14 mouse cellular contexts compared by ENCODE assay signal in the genomic region with DNA sequence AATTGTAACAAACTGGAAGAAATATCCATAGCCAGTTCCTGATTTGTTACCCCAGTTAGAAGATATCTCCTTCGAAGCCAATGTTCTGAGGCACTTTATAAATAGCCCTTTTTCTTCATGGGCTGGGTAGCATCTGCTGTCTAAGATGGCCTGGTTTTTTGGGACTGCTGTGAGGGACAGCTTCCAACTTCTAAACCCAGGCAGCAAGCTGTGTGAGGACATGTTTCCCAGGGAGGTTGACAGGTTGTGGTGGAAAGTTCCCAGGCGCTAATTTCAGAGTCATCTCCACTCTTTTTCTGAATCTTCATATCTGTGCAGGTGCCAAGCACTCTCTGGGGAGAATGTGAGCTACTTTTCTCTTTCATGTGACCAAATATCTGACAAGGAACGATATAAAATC.
DNase-seq lines count a peak whose midpoint lies in the region; ATAC-seq and TF ChIP-seq lines count a peak whose summit lies in the region.
"Had no signal": no experiment of that assay in that cellular context is flagged by ENCODE, and none has a peak within 500 bp of the region (broad histone marks: within the 10 kb centered on the region; RNA-seq: fewer than 3 reads in every experiment).

No protein-coding gene starts in this region.

- ATAC-seq in forebrain, postnatal 0 days, result peak; percentile 63
- ATAC-seq in forebrain, embryonic 12.5 days (ENCODE audit: low FRiP score), result no peak
- ATAC-seq: forebrain, embryonic 16.5 days had no signal

- no peak overlapping the region for H3K9ac ChIP-seq in forebrain, postnatal 0 days
- H3K9ac ChIP-seq in forebrain, embryonic 12.5 days, result no peak overlapping the region
- H3K9ac ChIP-seq: embryonic facial prominence, embryonic 15.5 days; liver, embryonic 15.5 days had no signal

- peaks cover 16% of the 10 kb centered on the region for H3K4me1 ChIP-seq in forebrain, postnatal 0 days (ENCODE audit: insufficient read depth)
- H3K4me1 ChIP-seq in forebrain, embryonic 12.5 days, result peaks cover 9% of the 10 kb centered on the region
- H3K4me1 ChIP-seq: liver, embryonic 15.5 days had no signal

- 70% methylated on average over 3 of the region's 3 CpGs for WGBS in forebrain, postnatal 0 days
- 86% methylated on average over 3 of the region's 3 CpGs for WGBS in forebrain, embryonic 12.5 days

- no peaks in the 10 kb centered on the region for H3K9me3 ChIP-seq in forebrain, postnatal 0 days (ENCODE audit: low read length)
- no peaks in the 10 kb centered on the region for H3K9me3 ChIP-seq in forebrain, embryonic 12.5 days
- H3K9me3 ChIP-seq: embryonic facial prominence, embryonic 15.5 days; liver, embryonic 15.5 days had no signal

- no peaks in the 10 kb centered on the region for H3K36me3 ChIP-seq in forebrain, postnatal 0 days (ENCODE audit: insufficient read depth)
- no peaks in the 10 kb centered on the region for H3K36me3 ChIP-seq in forebrain, embryonic 12.5 days (replicated peaks)
- H3K36me3 ChIP-seq: embryonic facial prominence, embryonic 15.5 days; liver, embryonic 15.5 days had no signal

- no peak overlapping the region for H3K4me3 ChIP-seq in forebrain, postnatal 0 days (ENCODE audit: low read depth, low read length)
- no peak overlapping the region for H3K4me3 ChIP-seq in forebrain, embryonic 12.5 days (replicated peaks)
- H3K4me3 ChIP-seq: embryonic facial prominence, embryonic 15.5 days; liver, embryonic 15.5 days had no signal

- H3K27me3 ChIP-seq in forebrain, postnatal 0 days (ENCODE audit: insufficient read depth, low read length), result no peaks in the 10 kb centered on the region
- no peaks in the 10 kb centered on the region for H3K27me3 ChIP-seq in forebrain, embryonic 12.5 days
- H3K27me3 ChIP-seq: embryonic facial prominence, embryonic 15.5 days; liver, embryonic 15.5 days had no signal

- no peak overlapping the region for H3K4me2 ChIP-seq in forebrain, postnatal 0 days (ENCODE audit: low read depth)
- no peak overlapping the region for H3K4me2 ChIP-seq in forebrain, embryonic 12.5 days
- H3K4me2 ChIP-seq: embryonic facial prominence, embryonic 15.5 days; heart, embryonic 11.5 days; liver, embryonic 15.5 days had no signal

- H3K27ac ChIP-seq in forebrain, postnatal 0 days (ENCODE audit: low read depth, low read length), result peak overlapping the region; percentile 24; the same call in 1 of the 2 replicates
- H3K27ac ChIP-seq in forebrain, embryonic 12.5 days, result no peak overlapping the region
- H3K27ac ChIP-seq: embryonic facial prominence, embryonic 15.5 days; liver, embryonic 15.5 days; macrophage had no signal

- no peak for TF ChIP-seq CTCF in forebrain, postnatal 0 days (IDR thresholded peaks at IDR 0.05; ENCODE audit: low read depth)

- DNase-seq in forebrain, postnatal 0 days, result peak; percentile 60
- DNase-seq in cerebellum, adult 9-11 months, result peak; percentile 40
- peak; percentile 22 to 23 for DNase-seq in layer of hippocampus, postnatal 14 days (ENCODE audit: low spot score in 2 of 2)
- peak; percentile 70 to 89 for DNase-seq in right cerebral cortex, postnatal 10 days (ENCODE audit: low spot score in 2 of 2)
- no peak for DNase-seq in c-Kit-positive CD71-positive TER-119-positive erythroid progenitor cells, embryonic 14.5 days (ENCODE audit: low spot score)
- DNase-seq in urinary bladder, postnatal 36 days (ENCODE audit: low spot score in 2 of 2), result no peak
- no peak for DNase-seq in adrenal gland, postnatal 10 days
- DNase-seq: kidney, adult 18-20 months had no signal

Comparison
In these comparisons a context has a peak if more than half of its experiments do, and no peak if none do; other contexts are left out.
1. DNase-seq: peak in forebrain, postnatal 0 days (single experiment), cerebellum, adult 9-11 months (single experiment), layer of hippocampus, postnatal 14 days (2 of 2) and right cerebral cortex, postnatal 10 days (2 of 2); none in c-Kit-positive CD71-positive TER-119-positive erythroid progenitor cells, embryonic 14.5 days (single experiment), urinary bladder, postnatal 36 days (0 of 2) and adrenal gland, postnatal 10 days (single experiment).